Mouse (Mus musculus) G1E (cell line): ENCODE results near the gene Matn4.

Experiments used
- CTCF ChIP-seq: IDR thresholded peaks from 2 replicates; pipeline ENCODE4 v1.5.1; 2012; ENCODE audit warnings: low read depth, low read length, inconsistent platforms, mixed read lengths
- GATA1 ChIP-seq: IDR thresholded peaks from 2 replicates; pipeline ENCODE4 v1.6.1; 2012; ENCODE audit warnings: borderline replicate concordance, low read length, inconsistent platforms, mixed read lengths
- GATA2 ChIP-seq: IDR thresholded peaks from 2 replicates; pipeline ENCODE4 v1.6.1; 2012; ENCODE audit warnings: low read depth, low read length, inconsistent platforms, borderline replicate concordance
- POLR2AphosphoS5 ChIP-seq: IDR thresholded peaks from 2 replicates; pipeline ENCODE4 v1.6.1; 2012; ENCODE audit warnings: low read depth, low read length, inconsistent platforms; ENCODE audit not compliant: insufficient replicate concordance
- TAL1 ChIP-seq: conservative IDR thresholded peaks from 2 replicates; pipeline ENCODE4 v1.6.1; 2012; ENCODE audit warnings: low read depth, low read length, inconsistent platforms, mixed read lengths

DNA sequence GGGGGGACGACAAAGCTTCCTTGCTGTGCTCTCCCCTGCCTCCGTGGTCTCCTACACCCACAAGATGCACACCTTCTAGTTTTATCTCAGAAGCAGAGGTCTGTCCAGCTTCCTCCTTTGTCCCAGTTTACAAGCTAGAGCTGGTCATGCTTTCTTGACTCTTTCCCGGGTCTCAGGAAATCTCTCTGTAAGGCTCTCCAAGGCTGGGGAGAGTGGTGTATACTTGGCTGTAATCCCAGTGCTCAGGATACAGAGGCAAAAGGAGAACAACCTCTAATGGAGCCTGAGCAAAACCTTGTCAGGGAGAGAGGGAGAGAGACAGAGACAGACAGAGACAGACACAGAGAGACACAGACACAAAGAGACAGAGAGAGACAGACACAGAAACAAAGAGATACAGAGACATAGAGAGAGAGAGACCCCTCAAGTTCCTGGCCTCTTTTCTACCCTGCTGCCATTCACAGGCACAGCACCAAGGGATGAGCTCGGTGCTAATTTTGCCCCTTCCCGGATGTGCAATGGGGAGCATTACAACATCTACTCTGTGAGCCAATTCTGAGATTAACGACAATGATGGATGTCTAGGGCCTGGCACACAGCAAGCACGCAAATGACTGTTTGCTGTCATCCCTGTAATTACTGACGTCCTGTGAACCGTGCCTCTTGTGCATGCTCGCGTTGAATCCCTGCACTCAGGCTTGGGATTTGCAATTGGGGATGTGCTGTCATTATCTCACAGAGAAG, 21.1 kb downstream of the Matn4 start:
- TF ChIP-seq CTCF (no peak), POLR2AphosphoS5 (no peak), TAL1 (no peak), GATA1 (no peak), GATA2 (no peak)
